Mouse (Mus musculus) limb, embryonic 10.5 days (tissue): ENCODE measurements around the gene Gpr132. TPM values are rescaled to one million over a fixed set of nuclear protein-coding genes. Genes with fewer than 3 reads are reported as not detected.

Source experiments
- DNase-seq: peaks from one replicate; pipeline ENCODE4 v3.0.0-alpha.2; 2017; ENCODE audit warnings: low spot score
- H3K27ac ChIP-seq: fragments of 300-500 bp; sonication (generic); 2 replicates; pipeline ENCODE4 v1.5.1; 2016; ENCODE audit warnings: mild to moderate bottlenecking
- H3K27me3 ChIP-seq: fragments of 300-500 bp; sonication (generic); 2 replicates; pipeline ENCODE4 v1.6.1; 2016; ENCODE audit warnings: low read depth, mild to moderate bottlenecking; ENCODE audit not compliant: poor library complexity, severe bottlenecking
- H3K36me3 ChIP-seq: fragments of 300-500 bp; sonication (generic); 2 replicates; pipeline ENCODE4 v1.6.1; 2016; ENCODE audit warnings: mild to moderate bottlenecking, moderate library complexity
- H3K4me1 ChIP-seq: fragments of 300-500 bp; sonication (generic); 2 replicates; pipeline ENCODE4 v1.6.1; 2016
- H3K4me3 ChIP-seq: fragments of 300-500 bp; sonication (generic); 2 replicates; pipeline ENCODE4 v1.5.1; 2016; ENCODE audit warnings: mild to moderate bottlenecking, moderate library complexity
- H3K9me3 ChIP-seq: fragments of 300-500 bp; sonication (generic); replicated peaks from 2 replicates; pipeline ENCODE4 v1.6.1; 2016; ENCODE audit warnings: mild to moderate bottlenecking
- WGBS: fragments of 180-500 bp; shearing (Covaris S2); methylation state at CpG from one replicate; pipeline ENCODE4 v1.1.7; 2016; 5-methylcytosine and 5-hydroxymethylcytosine counted together
- polyA plus RNA-seq: library from polyadenylated mRNA; unstranded; fragments of >200 nt; fragmentation: Nextera tagmentation; extraction: Ambion mirVana; gene quantifications from 2 replicates; pipeline ENCODE4 v1.2.1, GENCODE M21; 2016

Gene Gpr132
- polyA plus RNA-seq, 1 experiment from 2014 or later = not detected

GRCm38 (mm10) chr12:112874199-112874598 is 6.2 kb upstream of the Gpr132 start:
- DNase-seq = peak; percentile 49
- Histone ChIP-seq H3K27me3 (peaks cover 98% of the 10 kb centered on the region), H3K36me3 (no peaks in the 10 kb centered on the region), H3K27ac (no peak overlapping the region), H3K9me3 (no peaks in the 10 kb centered on the region), H3K4me1 (peaks cover 53% of the 10 kb centered on the region), H3K4me3 (peak overlapping the region; percentile 39)
- 13% methylated on average over 22 of the region's 22 CpGs for WGBS

- no peaks in the 10 kb centered on the region for H3K9me3 ChIP-seq
- DNase-seq = peak; percentile 81
- WGBS = 24% methylated on average over 18 of the region's 18 CpGs
- H3K36me3 ChIP-seq = no peaks in the 10 kb centered on the region
- H3K4me3 ChIP-seq = peak overlapping the region; percentile 39
- peaks cover 98% of the 10 kb centered on the region for H3K27me3 ChIP-seq
- peaks cover 55% of the 10 kb centered on the region for H3K4me1 ChIP-seq
- H3K27ac ChIP-seq = no peak overlapping the region
These were observed 5.6 kb upstream of the Gpr132 start for GRCm38 (mm10) chr12:112873452-112874190.

GRCm38 (mm10) chr12:112872991-112873390 is 5.0 kb upstream of the Gpr132 start:
- Histone ChIP-seq H3K27me3 (peaks cover 98% of the 10 kb centered on the region), H3K36me3 (no peaks in the 10 kb centered on the region), H3K4me1 (peaks cover 52% of the 10 kb centered on the region), H3K4me3 (no peak overlapping the region), H3K27ac (no peak overlapping the region), H3K9me3 (no peaks in the 10 kb centered on the region)
- no peak for DNase-seq
- 89% methylated on average over 10 of the region's 10 CpGs for WGBS

GRCm38 (mm10) chr12:112871272-112871671 is 3.2 kb upstream of the Gpr132 start:
- H3K4me1 ChIP-seq = peaks cover 34% of the 10 kb centered on the region
- no peak overlapping the region for H3K4me3 ChIP-seq
- H3K27me3 ChIP-seq = peaks cover 81% of the 10 kb centered on the region
- H3K36me3 ChIP-seq = no peaks in the 10 kb centered on the region
- no peaks in the 10 kb centered on the region for H3K9me3 ChIP-seq
- no peak overlapping the region for H3K27ac ChIP-seq
- 89% methylated on average over 2 of the region's 2 CpGs for WGBS
- no peak for DNase-seq

- peaks cover 29% of the 10 kb centered on the region for H3K4me1 ChIP-seq
- peaks cover 76% of the 10 kb centered on the region for H3K27me3 ChIP-seq
- no peak overlapping the region for H3K27ac ChIP-seq
- H3K36me3 ChIP-seq = no peaks in the 10 kb centered on the region
- no peak overlapping the region for H3K4me3 ChIP-seq
- H3K9me3 ChIP-seq = no peaks in the 10 kb centered on the region
- DNase-seq = peak; percentile 49
- WGBS = 43% methylated on average over 13 of the region's 13 CpGs
These were observed 2.7 kb upstream of the Gpr132 start for GRCm38 (mm10) chr12:112870775-112871174.

GRCm38 (mm10) chr12:112869783-112870204 is 1.8 kb upstream of the Gpr132 start:
- H3K36me3 ChIP-seq = no peaks in the 10 kb centered on the region
- peak; percentile 59 for DNase-seq
- H3K4me1 ChIP-seq = peaks cover 28% of the 10 kb centered on the region
- 0 out of 2 replicates have a peak overlapping the region, but pooled peaks have one; percentile 9 for H3K4me3 ChIP-seq
- WGBS = 11% methylated on average over 16 of the region's 16 CpGs
- no peak overlapping the region for H3K27ac ChIP-seq
- H3K27me3 ChIP-seq = peaks cover 66% of the 10 kb centered on the region
- H3K9me3 ChIP-seq = no peaks in the 10 kb centered on the region

- H3K27ac ChIP-seq = no peak overlapping the region
- H3K27me3 ChIP-seq = peaks cover 41% of the 10 kb centered on the region
- no peaks in the 10 kb centered on the region for H3K36me3 ChIP-seq
- no peaks in the 10 kb centered on the region for H3K9me3 ChIP-seq
- WGBS = 91% methylated on average over 7 of the region's 7 CpGs
- peaks cover 18% of the 10 kb centered on the region for H3K4me1 ChIP-seq
- H3K4me3 ChIP-seq = no peak overlapping the region
- no peak for DNase-seq
These were observed 838 bp downstream of the Gpr132 start for GRCm38 (mm10) chr12:112867106-112867674.

GRCm38 (mm10) chr12:112866467-112867080 is 1.5 kb downstream of the Gpr132 start:
- H3K4me1 ChIP-seq = peaks cover 23% of the 10 kb centered on the region
- H3K27me3 ChIP-seq = peaks cover 35% of the 10 kb centered on the region
- no peaks in the 10 kb centered on the region for H3K36me3 ChIP-seq
- no peak for DNase-seq
- H3K9me3 ChIP-seq = no peaks in the 10 kb centered on the region
- H3K27ac ChIP-seq = no peak overlapping the region
- 83% methylated on average over 8 of the region's 8 CpGs for WGBS
- no peak overlapping the region for H3K4me3 ChIP-seq

GRCm38 (mm10) chr12:112864804-112865203 is 3.2 kb downstream of the Gpr132 start:
- 90% methylated on average over 7 of the region's 7 CpGs for WGBS
- Histone ChIP-seq H3K27me3 (peaks cover 17% of the 10 kb centered on the region), H3K27ac (no peak overlapping the region), H3K36me3 (no peaks in the 10 kb centered on the region), H3K4me3 (no peak overlapping the region), H3K4me1 (peaks cover 20% of the 10 kb centered on the region), H3K9me3 (no peaks in the 10 kb centered on the region)
- DNase-seq = no peak

- Histone ChIP-seq H3K9me3 (no peaks in the 10 kb centered on the region), H3K27ac (no peak overlapping the region), H3K4me3 (no peak overlapping the region), H3K36me3 (no peaks in the 10 kb centered on the region), H3K4me1 (peaks cover 12% of the 10 kb centered on the region), H3K27me3 (no peaks in the 10 kb centered on the region)
- WGBS = 59% methylated on average over 9 of the region's 9 CpGs
- DNase-seq = no peak
These were observed 6.1 kb downstream of the Gpr132 start for GRCm38 (mm10) chr12:112861911-112862321.

GRCm38 (mm10) chr12:112860765-112861164 is 7.3 kb downstream of the Gpr132 start:
- Histone ChIP-seq H3K4me1 (peaks cover 12% of the 10 kb centered on the region), H3K27ac (no peak overlapping the region), H3K27me3 (no peaks in the 10 kb centered on the region), H3K4me3 (no peak overlapping the region), H3K36me3 (no peaks in the 10 kb centered on the region), H3K9me3 (no peaks in the 10 kb centered on the region)
- WGBS = 83% methylated on average over 7 of the region's 7 CpGs
- DNase-seq = no peak

- H3K4me3 ChIP-seq = no peak overlapping the region
- 74% methylated on average over 8 of the region's 8 CpGs for WGBS
- peaks cover 12% of the 10 kb centered on the region for H3K4me1 ChIP-seq
- H3K27ac ChIP-seq = no peak overlapping the region
- H3K9me3 ChIP-seq = no peaks in the 10 kb centered on the region
- no peaks in the 10 kb centered on the region for H3K36me3 ChIP-seq
- no peak for DNase-seq
- H3K27me3 ChIP-seq = no peaks in the 10 kb centered on the region
These were observed 8.1 kb downstream of the Gpr132 start for GRCm38 (mm10) chr12:112859930-112860329.
